Mouse (Mus musculus): Measurements from ENCODE around the gene Tcf7l1.

DNA sequence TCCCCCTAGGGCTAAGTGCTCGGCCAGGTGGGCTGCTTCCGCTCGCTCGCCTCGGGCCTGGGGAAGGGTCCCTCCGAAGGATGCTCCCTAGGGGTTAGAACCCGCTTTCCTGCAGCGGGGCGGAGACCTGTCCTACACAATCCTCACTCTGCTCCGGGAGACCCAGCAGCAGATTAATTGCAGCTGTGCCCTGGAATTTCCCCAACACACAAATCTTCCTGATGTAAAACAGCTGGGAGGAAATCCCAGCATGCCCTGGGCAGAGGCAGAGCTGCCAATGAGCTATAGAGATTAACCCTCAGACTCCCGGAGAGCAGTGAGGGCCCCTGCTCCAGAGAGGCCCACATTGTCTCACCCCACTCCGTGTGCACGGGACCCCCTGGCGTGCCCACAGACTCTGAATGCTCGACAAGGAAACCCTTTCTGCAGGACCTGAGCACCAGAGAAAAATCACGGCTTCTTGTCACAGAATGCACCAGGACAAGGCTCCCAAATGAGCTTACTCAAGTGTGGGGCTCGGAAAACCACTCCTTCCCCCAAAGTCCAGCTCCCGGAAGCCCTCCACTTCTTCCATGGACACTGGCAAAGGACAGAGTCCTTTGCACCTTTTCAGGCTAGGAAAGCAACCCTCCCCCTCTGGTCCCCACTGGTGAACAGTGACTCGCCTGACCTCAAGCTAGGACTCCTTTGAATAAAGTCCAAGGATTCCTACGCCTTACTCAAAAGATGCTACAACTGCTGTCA, 133.6 kb downstream of the Tcf7l1 start:
- no peak for TF ChIP-seq CTCF (IDR thresholded peaks at IDR 0.05; ENCODE audit: borderline replicate concordance, control insufficient read depth, extremely low read depth, insufficient read depth, low read length, poor library complexity)
- TF ChIP-seq POLR2A (IDR thresholded peaks at IDR 0.05; ENCODE audit: control insufficient read depth, extremely low read depth, insufficient read depth, low read length, poor library complexity): no peak

Data from thymus, adult 2 months (tissue).